Mouse (Mus musculus) CH12.LX (cell line): ENCODE results near the gene Hoxb7.

Experiments
- CTCF ChIP-seq, 2 experiments: IDR thresholded peaks in 1 of 2; conservative IDR thresholded peaks in 1 of 2; 2 replicates each; pipeline ENCODE4 v1.5.1; 2011 to 2012; ENCODE audit warnings: low read depth in 2 of 2, low read length in 2 of 2, improper control_type of control experiment in 1 of 2, inconsistent platforms in 1 of 2, mild to moderate bottlenecking in 1 of 2, moderate library complexity in 1 of 2
- ETS1 ChIP-seq: conservative IDR thresholded peaks from 2 replicates; pipeline ENCODE4 v1.6.1; 2012; ENCODE audit warnings: low read depth, mild to moderate bottlenecking, inconsistent platforms, low read length, improper control_type of control experiment, moderate library complexity
- HCFC1 ChIP-seq: IDR thresholded peaks from 2 replicates; pipeline ENCODE4 v1.6.1; 2012; ENCODE audit warnings: low read depth, mild to moderate bottlenecking, inconsistent platforms, low read length, improper control_type of control experiment
- MAZ ChIP-seq: IDR thresholded peaks from 2 replicates; pipeline ENCODE4 v1.6.1; 2012; ENCODE audit warnings: low read depth, mild to moderate bottlenecking, inconsistent platforms, low read length, improper control_type of control experiment, moderate library complexity
- SMC3 ChIP-seq: IDR thresholded peaks from 2 replicates; pipeline ENCODE4 v1.6.1; 2011; ENCODE audit warnings: low read depth, low read length, improper control_type of control experiment

DNA sequence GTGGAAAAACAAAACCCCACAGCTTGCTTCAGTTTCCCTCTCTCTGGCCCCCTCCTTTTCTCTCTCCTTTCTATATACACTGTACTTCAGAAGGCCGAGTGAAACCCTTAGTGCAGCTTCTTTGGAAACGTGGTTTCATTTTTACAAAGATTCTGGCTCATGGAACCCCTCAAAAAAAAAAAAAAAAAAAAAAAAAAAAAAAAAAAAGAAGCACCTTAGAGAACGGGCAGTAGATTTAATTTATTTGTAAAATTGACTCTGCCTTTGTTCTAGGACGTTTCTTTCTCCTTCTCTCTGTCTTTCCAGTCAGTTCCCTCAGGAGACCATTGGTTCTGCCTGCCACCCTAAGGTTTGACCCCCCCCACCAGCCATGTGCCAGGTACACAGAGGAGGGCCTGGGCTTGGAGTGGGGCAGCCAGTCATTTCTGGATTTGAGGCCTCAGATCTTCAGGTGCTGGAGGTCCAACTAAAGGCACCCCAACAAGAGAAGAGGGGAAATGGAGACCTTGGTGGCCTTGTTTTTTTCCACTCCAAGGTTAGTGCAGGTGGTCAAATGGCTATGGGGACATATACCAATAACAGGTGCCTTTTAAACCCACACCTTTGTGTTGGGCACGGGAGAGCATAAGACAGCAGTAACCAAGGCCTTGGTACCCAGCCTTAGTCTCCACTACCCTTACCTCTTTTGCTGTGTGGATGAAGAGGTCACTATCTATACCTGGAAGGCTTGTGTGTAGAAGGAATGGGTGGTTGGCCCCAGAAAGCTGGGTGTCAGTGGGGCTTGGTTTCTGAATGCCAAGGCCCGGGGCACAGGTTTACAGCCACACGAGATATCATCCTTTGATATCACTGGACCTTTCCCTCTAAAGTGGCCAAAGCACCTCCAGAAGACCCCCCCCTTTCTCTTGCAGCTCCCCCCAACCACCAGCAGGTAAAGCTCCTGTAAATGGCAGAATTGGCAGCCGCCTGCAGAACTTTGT lies 5.7 kb upstream of the Hoxb7 start:
- no peak for TF ChIP-seq ETS1
- no peak for TF ChIP-seq CTCF (conservative IDR thresholded peaks at IDR 0.05 in 1 of 2, IDR thresholded peaks at IDR 0.05 in 1 of 2; ENCODE audit: low read depth in 2 of 2, low read length in 2 of 2)
- no peak; the same call in 1 of the 2 replicates for TF ChIP-seq MAZ
- TF ChIP-seq HCFC1 = no peak
- TF ChIP-seq SMC3 = no peak
